7 mouse cellular contexts compared by ENCODE assay signal in genomic region chr13:107021461-107022265, GRCm38 (mm10). TPM values are rescaled to one million over a fixed set of nuclear protein-coding genes. Genes with fewer than 3 reads are reported as not detected.
DNase-seq lines count a peak whose midpoint lies in the region; ATAC-seq and TF ChIP-seq lines count a peak whose summit lies in the region.

Gene Kif2a (minus strand): TSS chr13:107022126.

- no peak for TF ChIP-seq CTCF in intestine, postnatal 0 days (IDR thresholded peaks at IDR 0.05; ENCODE audit: low read depth)

- peak within 1 kb of the TSS; percentile 92 for H3K4me3 ChIP-seq in intestine, postnatal 0 days (ENCODE audit: low read depth, low read length)
- H3K4me3 ChIP-seq in limb, embryonic 11.5 days (ENCODE audit: low read depth, low read length): peak within 1 kb of the TSS; percentile 89
- peak within 1 kb of the TSS; percentile 93 for H3K4me3 ChIP-seq in midbrain, embryonic 13.5 days (replicated peaks)

- DNase-seq in adrenal gland, adult 18-20 months (ENCODE audit: low spot score in 2 of 2): peak; percentile 56
- peak; percentile 71 for DNase-seq in embryo, embryonic 9.5 days (ENCODE audit: extremely low spot score)
- peak; percentile 74 for DNase-seq in limb, embryonic 11.5 days (ENCODE audit: low spot score)
- peak; percentile 36 to 51 for DNase-seq in spleen, adult 18-20 months

- no peaks in the 10 kb centered on the region for H3K27me3 ChIP-seq in intestine, postnatal 0 days (replicated peaks; ENCODE audit: control insufficient read depth, insufficient read depth, low read length)
- H3K27me3 ChIP-seq in limb, embryonic 11.5 days (ENCODE audit: control insufficient read depth, insufficient read depth, low read length): no peaks in the 10 kb centered on the region
- no peaks in the 10 kb centered on the region for H3K27me3 ChIP-seq in midbrain, embryonic 13.5 days

- H3K4me2 ChIP-seq in intestine, postnatal 0 days (replicated peaks; ENCODE audit: low read depth): peak within 1 kb of the TSS; percentile 76
- H3K4me2 ChIP-seq in limb, embryonic 11.5 days (ENCODE audit: low read depth, severe bottlenecking): peak within 1 kb of the TSS; percentile 64
- H3K4me2 ChIP-seq in midbrain, embryonic 13.5 days (replicated peaks): peak within 1 kb of the TSS; percentile 73

- peaks cover 10% of the 10 kb centered on the region; the same call in 1 of the 2 replicates for H3K4me1 ChIP-seq in intestine, postnatal 0 days (replicated peaks; ENCODE audit: control insufficient read depth, insufficient read depth, low read length)
- H3K4me1 ChIP-seq in limb, embryonic 11.5 days (ENCODE audit: control insufficient read depth, insufficient read depth, low read length): 0 out of 2 replicates have a peak, but pooled peaks cover 3% of the 10 kb centered on the region
- peaks cover 35% of the 10 kb centered on the region for H3K4me1 ChIP-seq in midbrain, embryonic 13.5 days (replicated peaks)

- H3K27ac ChIP-seq in intestine, postnatal 0 days (ENCODE audit: low read depth, low read length): peak within 1 kb of the TSS; percentile 89
- H3K27ac ChIP-seq in limb, embryonic 11.5 days (replicated peaks; ENCODE audit: low read depth, low read length): peak within 1 kb of the TSS; percentile 93
- H3K27ac ChIP-seq in midbrain, embryonic 13.5 days: peak within 1 kb of the TSS; percentile 98

- WGBS in intestine, postnatal 0 days: under 1% methylated on average over 60 of the region's 87 CpGs
- 0% methylated on average over 57 of the region's 87 CpGs for WGBS in limb, embryonic 11.5 days
- WGBS in midbrain, embryonic 13.5 days: under 1% methylated on average over 71 of the region's 87 CpGs

- no peaks in the 10 kb centered on the region for H3K36me3 ChIP-seq in intestine, postnatal 0 days (ENCODE audit: control insufficient read depth, insufficient read depth)
- no peaks in the 10 kb centered on the region for H3K36me3 ChIP-seq in limb, embryonic 11.5 days (ENCODE audit: control insufficient read depth, insufficient read depth, low read length)
- 0 out of 2 replicates have a peak, but pooled peaks cover 4% of the 10 kb centered on the region for H3K36me3 ChIP-seq in midbrain, embryonic 13.5 days

- peak within 1 kb of the TSS; percentile 88 for H3K9ac ChIP-seq in intestine, postnatal 0 days (ENCODE audit: low read depth, low read length)
- peak within 1 kb of the TSS; percentile 96 for H3K9ac ChIP-seq in limb, embryonic 11.5 days (ENCODE audit: low read length)
- H3K9ac ChIP-seq in midbrain, embryonic 13.5 days (replicated peaks): peak within 1 kb of the TSS; percentile 97

- H3K9me3 ChIP-seq in intestine, postnatal 0 days (ENCODE audit: control insufficient read depth): no peaks in the 10 kb centered on the region
- H3K9me3 ChIP-seq in limb, embryonic 11.5 days (ENCODE audit: control insufficient read depth, low read length): no peaks in the 10 kb centered on the region
- no peaks in the 10 kb centered on the region for H3K9me3 ChIP-seq in midbrain, embryonic 13.5 days

- ATAC-seq in granulocyte monocyte progenitor cell, adult 5-6 weeks (replicated peaks; ENCODE audit: poor library complexity, severe bottlenecking): peak; percentile 42
- peak; percentile 60 for ATAC-seq in intestine, postnatal 0 days
- peak; percentile 60 for ATAC-seq in limb, embryonic 11.5 days (ENCODE audit: insufficient number of reproducible peaks, low FRiP score, low TSS enrichment, low read depth)
- peak; percentile 71 for ATAC-seq in midbrain, embryonic 13.5 days

RNA-seq across cellular contexts. Expression of gene Kif2a, which starts in this region (rescaled TPM):
- 10 to 100 TPM; 47.3 to 47.9 TPM for total RNA-seq in adrenal gland, adult 18-20 months (2021)
- 29.9 and 54.5 TPM in 2 replicates for total RNA-seq in granulocyte monocyte progenitor cell, adult 5-6 weeks (2014; fragmentation: Nextera tagmentation)
- 14.7 and 20.3 TPM in 2 replicates for total RNA-seq in granulocyte monocyte progenitor cell, adult 5-6 weeks (2017)
- 20.6 and 23.1 TPM in 2 replicates for polyA plus RNA-seq in intestine, postnatal 0 days (2015; fragmentation: Nextera tagmentation; extraction: Ambion mirVana)
- 25.4 TPM in 2 replicates for polyA plus RNA-seq in limb, embryonic 11.5 days (2014; fragmentation: Nextera tagmentation; extraction: Ambion mirVana)
- polyA plus RNA-seq in midbrain, embryonic 13.5 days (2015; fragmentation: Nextera tagmentation; extraction: Ambion mirVana): 35.1 and 36.2 TPM in 2 replicates

Comparison
In these comparisons a context has a peak if more than half of its experiments do, and no peak if none do; other contexts are left out.
1. Peak in every context shown above with its lines: DNase-seq, ATAC-seq, H3K4me3 ChIP-seq and H3K27ac ChIP-seq.